Mouse (Mus musculus) forebrain, embryonic 14.5 days (tissue): ENCODE results near the gene Cdkn3. TPM values are rescaled to one million over a fixed set of nuclear protein-coding genes. Genes with fewer than 3 reads are reported as not detected.

Experiments used
- ATAC-seq: fragments of 200-750 bp; cut with Nextera tagmentation; 2 replicates; pipeline ENCODE4 v1.8.0; 2017; ENCODE audit warnings: mild to moderate bottlenecking, moderate library complexity
- DNase-seq: peaks from one replicate; pipeline ENCODE4 v3.0.0-alpha.2; 2015; ENCODE audit warnings: low spot score
- H3K27ac ChIP-seq: fragments of 300-500 bp; sonication (generic); 2 replicates; pipeline ENCODE4 v1.5.1; 2014; ENCODE audit warnings: low read depth, mild to moderate bottlenecking, control low read depth, low read length, moderate library complexity
- H3K27me3 ChIP-seq: fragments of 300-500 bp; sonication (generic); replicated peaks from 2 replicates; pipeline ENCODE4 v1.6.1; 2014; ENCODE audit warnings: low read length, control low read depth, mixed read lengths; ENCODE audit not compliant: control insufficient read depth, insufficient read depth
- H3K36me3 ChIP-seq: fragments of 300-500 bp; sonication (generic); 2 replicates; pipeline ENCODE4 v1.6.1; 2014; ENCODE audit warnings: low read length, control low read depth; ENCODE audit not compliant: control insufficient read depth, insufficient read depth
- H3K4me1 ChIP-seq: fragments of 300-500 bp; sonication (generic); 2 replicates; pipeline ENCODE4 v1.6.1; 2014; ENCODE audit warnings: antibody characterized with exemption, low read length, control low read depth; ENCODE audit not compliant: control insufficient read depth, insufficient read depth
- H3K4me2 ChIP-seq: fragments of 300-500 bp; sonication (generic); 2 replicates; pipeline ENCODE4 v1.6.1; 2014; ENCODE audit warnings: mild to moderate bottlenecking, control low read depth, low read length
- H3K4me3 ChIP-seq: fragments of 300-500 bp; sonication (generic); 2 replicates; pipeline ENCODE4 v1.5.1; 2014; ENCODE audit warnings: low read depth, low read length, control low read depth
- H3K9ac ChIP-seq: fragments of 300-500 bp; sonication (generic); 2 replicates; pipeline ENCODE4 v1.6.1; 2014; ENCODE audit warnings: mild to moderate bottlenecking, low read length, control low read depth, moderate library complexity
- H3K9me3 ChIP-seq: fragments of 300-500 bp; sonication (generic); replicated peaks from 2 replicates; pipeline ENCODE4 v1.6.1; 2016; ENCODE audit warnings: low read length, control low read depth, mixed read lengths; ENCODE audit not compliant: control insufficient read depth
- WGBS: fragments of 180-500 bp; shearing (Covaris S2); extraction: QIAGEN DNeasy Blood & Tissue Kit; methylation state at CpG from one replicate; pipeline ENCODE4 v1.1.7; 2014; 5-methylcytosine and 5-hydroxymethylcytosine counted together
- polyA plus RNA-seq: library from polyadenylated mRNA; unstranded; fragments of >200 nt; fragmentation: Nextera tagmentation; extraction: Ambion mirVana; gene quantifications from 2 replicates; pipeline ENCODE4 v1.2.1, GENCODE M21; 2014

Gene Cdkn3
- polyA plus RNA-seq, result 17.0 and 29.0 TPM in 2 replicates

GRCm38 (mm10) chr14:46760355-46761029 lies at the start of gene Cdkn3:
Cdkn3 (plus strand) TSS chr14:46760541.
- peak; percentile 99 for ATAC-seq
- Histone ChIP-seq H3K36me3 (0 out of 2 replicates have a peak, but pooled peaks cover 3% of the 10 kb centered on the region), H3K9ac (peak within 1 kb of the TSS; percentile 74), H3K4me2 (peak within 1 kb of the TSS; percentile 90), H3K27me3 (no peaks in the 10 kb centered on the region), H3K27ac (no peak within 1 kb of the TSS), H3K4me1 (peaks cover 6% of the 10 kb centered on the region; the same call in 1 of the 2 replicates), H3K9me3 (no peaks in the 10 kb centered on the region), H3K4me3 (peak within 1 kb of the TSS; percentile 69)
- peak; percentile 93 for DNase-seq
- under 1% methylated on average over 49 of the region's 54 CpGs for WGBS

GRCm38 (mm10) chr14:46718483-46718922 lies 41.8 kb upstream of the Cdkn3 start:
- no peaks in the 10 kb centered on the region for H3K27me3 ChIP-seq
- DNase-seq, result peak; percentile 18
- 50% methylated on average over 12 of the region's 12 CpGs for WGBS
- no peak overlapping the region for H3K27ac ChIP-seq
- no peak overlapping the region for H3K4me2 ChIP-seq
- ATAC-seq, result no peak
- no peaks in the 10 kb centered on the region for H3K4me1 ChIP-seq
- H3K9me3 ChIP-seq, result no peaks in the 10 kb centered on the region
- H3K36me3 ChIP-seq, result no peaks in the 10 kb centered on the region
- no peak overlapping the region for H3K9ac ChIP-seq
- H3K4me3 ChIP-seq, result no peak overlapping the region

- no peaks in the 10 kb centered on the region for H3K36me3 ChIP-seq
- no peaks in the 10 kb centered on the region for H3K27me3 ChIP-seq
- H3K4me1 ChIP-seq, result no peaks in the 10 kb centered on the region
- H3K9me3 ChIP-seq, result no peaks in the 10 kb centered on the region
- no peak for ATAC-seq
- H3K4me2 ChIP-seq, result no peak overlapping the region
- H3K27ac ChIP-seq, result no peak overlapping the region
- WGBS, result 85% methylated on average over 5 of the region's 5 CpGs
- DNase-seq, result no peak
- no peak overlapping the region for H3K4me3 ChIP-seq
- no peak overlapping the region for H3K9ac ChIP-seq
Measured at GRCm38 (mm10) chr14:46722031-46722430, 38.3 kb upstream of the Cdkn3 start.

GRCm38 (mm10) chr14:46723828-46724227 lies 36.5 kb upstream of the Cdkn3 start:
- WGBS, result 33% methylated on average over 3 of the region's 3 CpGs
- H3K9me3 ChIP-seq, result no peaks in the 10 kb centered on the region
- no peak overlapping the region for H3K27ac ChIP-seq
- H3K4me3 ChIP-seq, result no peak overlapping the region
- peak; percentile 86 for DNase-seq
- no peak overlapping the region for H3K9ac ChIP-seq
- H3K27me3 ChIP-seq, result no peaks in the 10 kb centered on the region
- no peaks in the 10 kb centered on the region for H3K36me3 ChIP-seq
- H3K4me1 ChIP-seq, result no peaks in the 10 kb centered on the region
- H3K4me2 ChIP-seq, result no peak overlapping the region
- ATAC-seq, result peak; percentile 55; the same call in 1 of the 2 replicates

- H3K27me3 ChIP-seq, result no peaks in the 10 kb centered on the region
- ATAC-seq, result no peak
- no peak overlapping the region for H3K27ac ChIP-seq
- no peak overlapping the region for H3K4me2 ChIP-seq
- no peak overlapping the region for H3K4me3 ChIP-seq
- no peaks in the 10 kb centered on the region for H3K9me3 ChIP-seq
- H3K9ac ChIP-seq, result no peak overlapping the region
- DNase-seq, result no peak
- no peaks in the 10 kb centered on the region for H3K4me1 ChIP-seq
- 46% methylated on average over 5 of the region's 5 CpGs for WGBS
- H3K36me3 ChIP-seq, result no peaks in the 10 kb centered on the region
Measured at GRCm38 (mm10) chr14:46724941-46725340, 35.4 kb upstream of the Cdkn3 start.

GRCm38 (mm10) chr14:46725743-46726142 lies 34.6 kb upstream of the Cdkn3 start:
- no peak overlapping the region for H3K4me2 ChIP-seq
- H3K4me1 ChIP-seq, result no peaks in the 10 kb centered on the region
- no peak overlapping the region for H3K4me3 ChIP-seq
- H3K27me3 ChIP-seq, result no peaks in the 10 kb centered on the region
- DNase-seq, result no peak
- H3K9ac ChIP-seq, result no peak overlapping the region
- no peak for ATAC-seq
- no peaks in the 10 kb centered on the region for H3K36me3 ChIP-seq
- 58% methylated on average over 3 of the region's 3 CpGs for WGBS
- no peaks in the 10 kb centered on the region for H3K9me3 ChIP-seq
- H3K27ac ChIP-seq, result no peak overlapping the region

- ATAC-seq (no peak), DNase-seq (no peak)
- H3K9ac ChIP-seq, result no peak overlapping the region
- H3K27me3 ChIP-seq, result no peaks in the 10 kb centered on the region
- H3K4me2 ChIP-seq, result no peak overlapping the region
- WGBS, result 86% methylated on average over 5 of the region's 5 CpGs
- no peaks in the 10 kb centered on the region for H3K9me3 ChIP-seq
- no peak overlapping the region for H3K4me3 ChIP-seq
- H3K4me1 ChIP-seq, result no peaks in the 10 kb centered on the region
- no peaks in the 10 kb centered on the region for H3K36me3 ChIP-seq
- H3K27ac ChIP-seq, result no peak overlapping the region
Measured at GRCm38 (mm10) chr14:46734262-46734661, 26.1 kb upstream of the Cdkn3 start.

- no peak overlapping the region for H3K4me2 ChIP-seq
- no peak overlapping the region for H3K27ac ChIP-seq
- no peak for ATAC-seq
- H3K9me3 ChIP-seq, result no peaks in the 10 kb centered on the region
- H3K36me3 ChIP-seq, result no peaks in the 10 kb centered on the region
- WGBS, result 92% methylated on average over 14 of the region's 14 CpGs
- H3K27me3 ChIP-seq, result no peaks in the 10 kb centered on the region
- H3K4me3 ChIP-seq, result no peak overlapping the region
- no peak for DNase-seq
- no peak overlapping the region for H3K9ac ChIP-seq
- H3K4me1 ChIP-seq, result no peaks in the 10 kb centered on the region
Measured at GRCm38 (mm10) chr14:46734761-46735455, 25.4 kb upstream of the Cdkn3 start.

GRCm38 (mm10) chr14:46736366-46736765 lies 24.0 kb upstream of the Cdkn3 start:
- Histone ChIP-seq H3K4me1 (no peaks in the 10 kb centered on the region), H3K27me3 (no peaks in the 10 kb centered on the region), H3K4me3 (no peak overlapping the region), H3K36me3 (no peaks in the 10 kb centered on the region), H3K4me2 (no peak overlapping the region), H3K9ac (no peak overlapping the region), H3K27ac (no peak overlapping the region), H3K9me3 (no peaks in the 10 kb centered on the region)
- ATAC-seq (no peak), DNase-seq (no peak)
- 96% methylated on average over 4 of the region's 4 CpGs for WGBS
